In genomic region chr11:3539826-3540196, GRCm38 (mm10) we compare ENCODE assay signal across 8 mouse cellular contexts. TPM values are rescaled to one million over a fixed set of nuclear protein-coding genes. Genes with fewer than 3 reads are reported as not detected.
A peak's percentile ranks its signal among the peaks of the same experiment; 100 is the strongest.
DNase-seq lines count a peak whose midpoint lies in the region; ATAC-seq and TF ChIP-seq lines count a peak whose summit lies in the region.

No protein-coding gene starts in this region.

- H3K27ac ChIP-seq in forebrain, embryonic 15.5 days (replicated peaks): no peak overlapping the region
- H3K27ac ChIP-seq in liver, embryonic 14.5 days: no peak overlapping the region
- H3K27ac ChIP-seq in thymus, adult 2 months (ENCODE audit: control insufficient read depth, insufficient read depth, low read length): no peak overlapping the region

- peaks cover 38% of the 10 kb centered on the region for H3K4me1 ChIP-seq in erythroblast, embryonic 14.5 days (ENCODE audit: control insufficient read depth)
- H3K4me1 ChIP-seq in forebrain, embryonic 15.5 days: peaks cover 15% of the 10 kb centered on the region
- H3K4me1 ChIP-seq in liver, embryonic 14.5 days (replicated peaks; ENCODE audit: control insufficient read depth in 2 of 2, insufficient read depth in 2 of 2, low read length in 1 of 2): peaks cover 0 to 10% of the 10 kb centered on the region in 2 experiments; a peak in 3 of 4 replicates
- peaks cover 19% of the 10 kb centered on the region for H3K4me1 ChIP-seq in thymus, adult 2 months (replicated peaks; ENCODE audit: control insufficient read depth, insufficient read depth, low read length)

- ATAC-seq in erythroblast, adult 5-6 weeks (replicated peaks; ENCODE audit: low FRiP score, poor library complexity, severe bottlenecking): no peak
- no peak for ATAC-seq in forebrain, embryonic 15.5 days (replicated peaks)
- ATAC-seq in liver, embryonic 14.5 days (ENCODE audit: insufficient read depth): no peak

- H3K27me3 ChIP-seq in erythroblast, embryonic 14.5 days (ENCODE audit: control insufficient read depth): no peaks in the 10 kb centered on the region; the same call in 1 of the 2 replicates
- H3K27me3 ChIP-seq in forebrain, embryonic 15.5 days: no peaks in the 10 kb centered on the region
- no peaks in the 10 kb centered on the region for H3K27me3 ChIP-seq in liver, embryonic 14.5 days (ENCODE audit: control insufficient read depth, insufficient read depth, low read length)
- H3K27me3 ChIP-seq in thymus, adult 2 months (ENCODE audit: control insufficient read depth, insufficient read depth, low read length): no peaks in the 10 kb centered on the region

- no peaks in the 10 kb centered on the region for H3K36me3 ChIP-seq in erythroblast, embryonic 14.5 days (ENCODE audit: control insufficient read depth)
- H3K36me3 ChIP-seq in forebrain, embryonic 15.5 days: no peaks in the 10 kb centered on the region
- no peaks in the 10 kb centered on the region for H3K36me3 ChIP-seq in liver, embryonic 14.5 days (replicated peaks; ENCODE audit: control insufficient read depth, insufficient read depth, low read depth)
- H3K36me3 ChIP-seq in thymus, adult 2 months (ENCODE audit: control insufficient read depth, insufficient read depth, low read length): no peaks in the 10 kb centered on the region

- peaks cover 7% of the 10 kb centered on the region; the same call in 1 of the 2 replicates for H3K9me3 ChIP-seq in erythroblast, embryonic 14.5 days (ENCODE audit: control insufficient read depth, low read length)
- H3K9me3 ChIP-seq in forebrain, embryonic 15.5 days: no peaks in the 10 kb centered on the region
- no peaks in the 10 kb centered on the region for H3K9me3 ChIP-seq in liver, embryonic 14.5 days (ENCODE audit: control insufficient read depth, low read length)

- 83% methylated on average over 4 of the region's 4 CpGs for WGBS in forebrain, embryonic 15.5 days
- WGBS in liver, embryonic 14.5 days (ENCODE audit: insufficient replicate concordance): 40% methylated on average over 4 of the region's 4 CpGs
- WGBS in thymus, adult 2 months: 66% methylated on average over 4 of the region's 4 CpGs

- peak; percentile 48 for DNase-seq in 416B (ENCODE audit: low read depth)
- DNase-seq in liver, embryonic 14.5 days (ENCODE audit: low read depth in 3 of 3, low spot score in 3 of 3): no peak
- DNase-seq in cerebellum, adult 9-10 months: no peak
- no peak for DNase-seq in layer of hippocampus, postnatal 25 days (ENCODE audit: extremely low spot score in 1 of 2, low spot score in 1 of 2)
- DNase-seq in thymus, adult 2 months: no peak

- no peak; the same call in 1 of the 2 replicates for TF ChIP-seq CTCF in liver, embryonic 14.5 days (IDR thresholded peaks at IDR 0.05; ENCODE audit: low read depth)
- TF ChIP-seq CTCF in thymus, adult 2 months (IDR thresholded peaks at IDR 0.05; ENCODE audit: borderline replicate concordance, control insufficient read depth, extremely low read depth, insufficient read depth, low read length, poor library complexity): no peak

- no peak for TF ChIP-seq EP300 in liver, embryonic 14.5 days (IDR thresholded peaks at IDR 0.05; ENCODE audit: low read depth)

- TF ChIP-seq POLR2A in thymus, adult 2 months (IDR thresholded peaks at IDR 0.05; ENCODE audit: control insufficient read depth, extremely low read depth, insufficient read depth, low read length, poor library complexity): no peak

- peak overlapping the region; percentile 35; the same call in 1 of the 2 replicates for H3K9ac ChIP-seq in forebrain, embryonic 15.5 days (replicated peaks)
- no peak overlapping the region for H3K9ac ChIP-seq in liver, embryonic 14.5 days (replicated peaks)

- H3K4me2 ChIP-seq in forebrain, embryonic 15.5 days (replicated peaks): peak overlapping the region; percentile 67
- peak overlapping the region; percentile 68 for H3K4me2 ChIP-seq in liver, embryonic 14.5 days (ENCODE audit: low read depth)

- peak overlapping the region; percentile 66 for H3K4me3 ChIP-seq in erythroblast, embryonic 14.5 days (replicated peaks)
- peak overlapping the region; percentile 54 for H3K4me3 ChIP-seq in forebrain, embryonic 15.5 days
- H3K4me3 ChIP-seq in liver, embryonic 14.5 days (ENCODE audit: insufficient read depth in 1 of 2, low read depth in 2 of 2, low read length in 2 of 2): peak overlapping the region; percentile 50 to 76
- H3K4me3 ChIP-seq in thymus, adult 2 months (ENCODE audit: control insufficient read depth, insufficient read depth, low read length): no peak overlapping the region

RNA-seq across cellular contexts. Expression of gene Smtn, which starts 0.6 kb away (rescaled TPM):
- 0.65 and 0.67 TPM in 2 replicates for polyA plus RNA-seq in erythroblast, embryonic 14.5 days (2012)
- 4.2 and 13.6 TPM in 2 replicates for total RNA-seq in erythroblast, adult 5-6 weeks (2015; ENCODE audit: low replicate concordance)
- total RNA-seq in erythroblast, adult 5-6 weeks (2017; ENCODE audit: low replicate concordance): 2.0 and 2.7 TPM in 2 replicates
- polyA plus RNA-seq in forebrain, embryonic 15.5 days (2015; fragmentation: Nextera tagmentation; extraction: Ambion mirVana): 17.7 and 18.5 TPM in 2 replicates
- polyA plus RNA-seq in liver, embryonic 14.5 days (2012; rRNA removed): 3.3 and 4.5 TPM in 2 replicates
- polyA plus RNA-seq in liver, embryonic 14.5 days (2014; fragmentation: Nextera tagmentation; extraction: Ambion mirVana): 7.4 and 8.7 TPM in 2 replicates
- total RNA-seq in layer of hippocampus, postnatal 25 days (2021): 1 to 10 TPM; 8.8 to 8.9 TPM
- 20.8 and 21.2 TPM in 2 replicates for polyA plus RNA-seq in thymus, adult 2 months (2012; rRNA removed)

RNA-seq across cellular contexts. Expression of gene Selenom, which starts 25.3 kb away (rescaled TPM):
- polyA plus RNA-seq in erythroblast, embryonic 14.5 days (2012): 0.37 and 0.41 TPM in 2 replicates
- total RNA-seq in erythroblast, adult 5-6 weeks (2015; ENCODE audit: low replicate concordance): not detected in 2 replicates
- 1.5 TPM in 1 of 2 replicates, not detected in the other for total RNA-seq in erythroblast, adult 5-6 weeks (2017; ENCODE audit: low replicate concordance)
- polyA plus RNA-seq in forebrain, embryonic 15.5 days (2015; fragmentation: Nextera tagmentation; extraction: Ambion mirVana): 41.6 and 44.2 TPM in 2 replicates
- polyA plus RNA-seq in liver, embryonic 14.5 days (2012; rRNA removed): 8.5 and 12.2 TPM in 2 replicates
- polyA plus RNA-seq in liver, embryonic 14.5 days (2014; fragmentation: Nextera tagmentation; extraction: Ambion mirVana): 9.4 and 10.3 TPM in 2 replicates
- 100 to 1,000 TPM; 204 to 221 TPM for total RNA-seq in layer of hippocampus, postnatal 25 days (2021)
- polyA plus RNA-seq in thymus, adult 2 months (2012; rRNA removed): 24.5 and 40.8 TPM in 2 replicates

RNA-seq across cellular contexts. Expression of gene Inpp5j, which starts 35.2 kb away (rescaled TPM):
- 0.01 TPM in 1 of 2 replicates, not detected in the other for polyA plus RNA-seq in erythroblast, embryonic 14.5 days (2012)
- 0.38 and 2.5 TPM in 2 replicates for total RNA-seq in erythroblast, adult 5-6 weeks (2015; ENCODE audit: low replicate concordance)
- total RNA-seq in erythroblast, adult 5-6 weeks (2017; ENCODE audit: low replicate concordance): 0.34 and 0.42 TPM in 2 replicates
- 1.8 and 2.7 TPM in 2 replicates for polyA plus RNA-seq in forebrain, embryonic 15.5 days (2015; fragmentation: Nextera tagmentation; extraction: Ambion mirVana)
- polyA plus RNA-seq in liver, embryonic 14.5 days (2012; rRNA removed): 0.23 and 0.31 TPM in 2 replicates
- polyA plus RNA-seq in liver, embryonic 14.5 days (2014; fragmentation: Nextera tagmentation; extraction: Ambion mirVana): 0.27 and 0.38 TPM in 2 replicates
- 10 to 100 TPM; 76.9 to 78.3 TPM for total RNA-seq in layer of hippocampus, postnatal 25 days (2021)
- 2.2 and 3.2 TPM in 2 replicates for polyA plus RNA-seq in thymus, adult 2 months (2012; rRNA removed)

RNA-seq across cellular contexts. Expression of gene Pla2g3, which starts 51.7 kb away (rescaled TPM):
- polyA plus RNA-seq in erythroblast, embryonic 14.5 days (2012): 0.01 TPM in 1 of 2 replicates, not detected in the other
- total RNA-seq in erythroblast, adult 5-6 weeks (2015; ENCODE audit: low replicate concordance): not detected in 2 replicates
- total RNA-seq in erythroblast, adult 5-6 weeks (2017; ENCODE audit: low replicate concordance): 0.28 TPM in 1 of 2 replicates, not detected in the other
- 0.39 and 0.72 TPM in 2 replicates for polyA plus RNA-seq in forebrain, embryonic 15.5 days (2015; fragmentation: Nextera tagmentation; extraction: Ambion mirVana)
- polyA plus RNA-seq in liver, embryonic 14.5 days (2012; rRNA removed): 0.06 and 0.11 TPM in 2 replicates
- 0.04 and 0.13 TPM in 2 replicates for polyA plus RNA-seq in liver, embryonic 14.5 days (2014; fragmentation: Nextera tagmentation; extraction: Ambion mirVana)
- total RNA-seq in layer of hippocampus, postnatal 25 days (2021): 1 to 10 TPM; 1.9 to 2.1 TPM
- 1.6 and 1.9 TPM in 2 replicates for polyA plus RNA-seq in thymus, adult 2 months (2012; rRNA removed)
